Mouse (Mus musculus) E14TG2a.4 (cell line): Measurements from ENCODE around the gene Prkcb.

Experiments used
- CTCF ChIP-seq: conservative IDR thresholded peaks from 2 replicates; pipeline ENCODE4 v1.5.1; 2014; ENCODE audit warnings: low read length
- NANOG ChIP-seq: IDR thresholded peaks from 2 replicates; pipeline ENCODE4 v1.6.1; 2014; ENCODE audit warnings: borderline replicate concordance, low read length, mixed read lengths
- POU5F1 ChIP-seq: IDR thresholded peaks from 2 replicates; pipeline ENCODE4 v1.6.1; 2014; ENCODE audit warnings: low read length, borderline replicate concordance

GRCm38 (mm10) chr7:122290771-122291170, 2.2 kb downstream of the Prkcb start:
- TF ChIP-seq CTCF (no peak), NANOG (no peak), POU5F1 (no peak)
